Mouse (Mus musculus) midbrain, embryonic 11.5 days (tissue): ENCODE measurements at regions not wholly inside any gene's neighbourhood (a gene's known extent, or its start where the extent isn't known, plus 50 kb on each side); places are given as distances from the start of the nearest gene placed in this dataset.

Source experiments
- ATAC-seq: fragments of 200-750 bp; cut with Nextera tagmentation; 2 replicates; pipeline ENCODE4 v1.8.0; 2017; ENCODE audit warnings: moderate TSS enrichment, moderate library complexity; ENCODE audit not compliant: low FRiP score
- DNase-seq: peaks from one replicate; pipeline ENCODE4 v3.0.0; 2015; ENCODE audit warnings: low spot score; ENCODE audit errors: missing footprints
- H3K27ac ChIP-seq: fragments of 300-500 bp; sonication (generic); 2 replicates; pipeline ENCODE4 v1.5.1; 2014; ENCODE audit warnings: low read depth, low read length
- H3K27me3 ChIP-seq: fragments of 300-500 bp; sonication (generic); 2 replicates; pipeline ENCODE4 v1.6.1; 2014; ENCODE audit warnings: mild to moderate bottlenecking, low read length, moderate library complexity, mixed read lengths; ENCODE audit not compliant: control insufficient read depth, insufficient read depth
- H3K36me3 ChIP-seq: fragments of 300-500 bp; sonication (generic); 2 replicates; pipeline ENCODE4 v1.6.1; 2014; ENCODE audit warnings: mild to moderate bottlenecking, low read length, moderate library complexity, mixed read lengths; ENCODE audit not compliant: control insufficient read depth, insufficient read depth
- H3K4me1 ChIP-seq: fragments of 300-500 bp; sonication (generic); 2 replicates; pipeline ENCODE4 v1.6.1; 2014; ENCODE audit warnings: low read length; ENCODE audit not compliant: control insufficient read depth, insufficient read depth
- H3K4me2 ChIP-seq: fragments of 300-500 bp; sonication (generic); 2 replicates; pipeline ENCODE4 v1.6.1; 2014; ENCODE audit warnings: mild to moderate bottlenecking, moderate library complexity
- H3K4me3 ChIP-seq: fragments of 300-500 bp; sonication (generic); 2 replicates; pipeline ENCODE4 v1.5.1; 2014; ENCODE audit warnings: low read depth, low read length
- H3K9ac ChIP-seq: fragments of 300-500 bp; sonication (generic); 2 replicates; pipeline ENCODE4 v1.6.1; 2014; ENCODE audit warnings: low read length
- H3K9me3 ChIP-seq: fragments of 300-500 bp; sonication (generic); 2 replicates; pipeline ENCODE4 v1.6.1; 2016; ENCODE audit warnings: low read length; ENCODE audit not compliant: control insufficient read depth
- WGBS: fragments of 180-500 bp; shearing (Covaris S2); extraction: QIAGEN DNeasy Blood & Tissue Kit; methylation state at CpG from one replicate; pipeline ENCODE4 v1.1.7; 2014; 5-methylcytosine and 5-hydroxymethylcytosine counted together

- Histone ChIP-seq H3K9me3 (no peaks in the 10 kb centered on the region), H3K27me3 (no peaks in the 10 kb centered on the region), H3K4me1 (no peaks in the 10 kb centered on the region), H3K4me2 (no peak overlapping the region), H3K9ac (no peak overlapping the region), H3K4me3 (no peak overlapping the region), H3K36me3 (no peaks in the 10 kb centered on the region), H3K27ac (no peak overlapping the region)
- 18% methylated on average over 2 of the region's 2 CpGs for WGBS
- ATAC-seq (peak; percentile 73), DNase-seq (peak; percentile 86)
Observed at GRCm38 (mm10) chr14:39532689-39533088, 59.8 kb upstream of the Nrg3 start.
